Mouse (Mus musculus) T-cell, adult 2 months (primary cell): ENCODE measurements at regions not wholly inside any gene's neighbourhood (a gene's known extent, or its start where the extent isn't known, plus 50 kb on each side); places are given as distances from the start of the nearest gene placed in this dataset.
"Not testable (repeated sequence)": the region's sequence is repeated elsewhere in the genome, so short reads cannot be mapped to it uniquely, and the experiment has no call there.

Source experiments
- DNase-seq: peaks from one replicate; pipeline ENCODE4 v3.0.0; 2022; ENCODE audit warnings: low spot score

GRCm38 (mm10) chr3:78573299-78573698 lies 713.0 kb downstream of the Rapgef2 start:
- DNase-seq: no peak

GRCm38 (mm10) chr3:78564926-78565325 lies 721.4 kb downstream of the Rapgef2 start:
- DNase-seq: not testable (repeated sequence)
